Mouse (Mus musculus): Measurements from ENCODE around the gene Pde10a.

Gene Pde10a

GRCm38 (mm10) chr17:9035561-9036348 is 510.6 kb downstream of the Pde10a start:
- DNase-seq (ENCODE audit: low spot score): no peak
